Mouse (Mus musculus) erythroblast, embryonic 14.5 days (primary cell): ENCODE data around the gene Tm4sf20.
A peak's percentile ranks its signal among the peaks of the same experiment; 100 is the strongest.

Source experiments
- GATA1 ChIP-seq: IDR thresholded peaks from 2 replicates; pipeline ENCODE4 v1.6.1; 2012; ENCODE audit warnings: low read length, inconsistent platforms, mixed read lengths
- TAL1 ChIP-seq: IDR thresholded peaks from 3 replicates; pipeline ENCODE4 v1.6.1; 2012; ENCODE audit warnings: low read length, inconsistent platforms, mixed read lengths

DNA sequence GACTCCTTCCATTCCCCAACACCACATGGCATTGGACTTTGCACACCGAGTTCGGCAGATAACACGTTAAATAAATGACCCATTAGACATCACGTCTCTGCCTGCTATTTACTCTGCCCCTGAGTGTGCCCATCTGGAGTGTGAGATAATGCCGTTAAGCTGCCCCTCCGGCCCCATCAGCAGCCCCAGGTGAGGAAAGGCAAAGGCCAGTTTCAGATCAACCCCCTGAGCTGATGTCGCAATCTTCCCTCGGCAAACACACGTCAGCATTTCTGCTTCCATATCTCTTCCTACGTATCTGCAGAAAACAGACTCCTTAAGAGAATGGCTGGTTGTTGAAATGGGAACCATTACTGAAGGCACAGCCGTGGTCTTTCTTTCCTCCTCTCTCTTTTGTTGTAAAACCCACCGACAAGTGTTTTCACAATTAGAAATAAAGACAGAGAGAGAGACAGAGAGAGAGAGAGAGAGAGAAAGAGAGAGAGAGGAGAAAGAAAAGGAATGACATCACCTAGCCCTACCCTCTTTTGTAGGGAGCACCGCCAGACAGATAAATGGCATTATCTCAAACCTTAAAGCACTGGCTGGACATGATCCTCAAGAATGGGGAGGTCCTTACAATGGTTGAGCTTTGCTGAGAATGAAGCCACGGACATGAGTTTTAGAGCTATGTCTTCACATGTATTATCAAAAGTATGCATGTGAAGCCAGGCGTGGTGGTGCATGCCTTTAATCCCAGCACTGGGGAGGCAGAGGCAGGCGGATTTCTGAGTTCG is 47.9 kb upstream of the Tm4sf20 start:
- peak; percentile 85 for TF ChIP-seq GATA1
- peak; percentile 93 for TF ChIP-seq TAL1
